Mouse (Mus musculus): ENCODE measurements around the gene Esf1. TPM values are rescaled to one million over a fixed set of nuclear protein-coding genes. Genes with fewer than 3 reads are reported as not detected.
"Not testable (repeated sequence)": the region's sequence is repeated elsewhere in the genome, so short reads cannot be mapped to it uniquely, and the experiment has no call there.

Esf1 gene
- polyA plus RNA-seq (2021) = 26.1 TPM

DNA sequence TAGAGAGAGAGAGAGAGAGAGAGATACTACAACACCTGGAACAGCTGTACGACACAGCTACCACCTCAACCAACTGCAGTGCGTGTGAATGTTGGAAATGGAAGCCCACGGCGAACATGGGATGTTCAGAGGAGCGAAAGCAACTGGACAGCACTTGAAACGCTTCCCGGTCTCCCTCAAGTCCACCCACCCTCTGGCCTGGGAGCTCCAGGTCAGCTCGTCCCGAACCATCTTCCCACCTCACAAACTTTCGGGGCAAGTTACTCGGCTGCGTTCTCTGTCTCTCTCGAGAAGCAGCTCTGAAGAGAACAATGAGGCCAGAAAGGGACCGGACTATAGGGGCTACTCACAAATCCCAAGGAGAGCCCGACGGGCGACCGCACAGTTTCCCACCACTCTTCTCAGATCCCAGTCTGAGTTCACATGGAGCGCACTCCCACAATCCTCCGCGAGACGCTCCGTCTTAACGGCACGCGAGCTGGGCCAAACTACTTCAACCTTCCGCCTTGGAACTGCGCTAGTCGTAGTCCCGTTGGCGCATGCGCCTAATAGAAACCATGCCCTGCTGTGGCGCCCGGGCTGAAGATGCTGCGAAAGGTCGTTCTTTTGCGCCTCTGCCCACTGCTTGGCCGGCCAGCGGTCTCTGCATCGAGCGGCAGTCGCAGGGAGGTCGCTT is at the start of gene Esf1, which contains the start of gene Ndufaf5:
TSS of gene Esf1 (minus strand) at position 438 of the 676 bp plus-strand sequence.
TSS of gene Ndufaf5 (plus strand) at position 523 of the 676 bp plus-strand sequence.
- ChIA-PET CTCF (interaction anchor here (1.3 kb wide), 1 partner anchor 12 kb away, joined by 4 read pairs; no protein-coding TSS in a partner anchor), POLR2A (no interaction called here)
- DNase-seq (ENCODE audit: low read depth, low spot score) (peak; percentile 77), ATAC-seq (peak; percentile 94)
- H3K27me3 ChIP-seq = no peaks in the 10 kb centered on the region
- in situ Hi-C loops (cut with MboI; ENCODE audit: low pct_unique_long_range_greater_than_20kb) = no loop called here
- TF ChIP-seq CTCF (IDR thresholded peaks at IDR 0.05) = no peak

DNA sequence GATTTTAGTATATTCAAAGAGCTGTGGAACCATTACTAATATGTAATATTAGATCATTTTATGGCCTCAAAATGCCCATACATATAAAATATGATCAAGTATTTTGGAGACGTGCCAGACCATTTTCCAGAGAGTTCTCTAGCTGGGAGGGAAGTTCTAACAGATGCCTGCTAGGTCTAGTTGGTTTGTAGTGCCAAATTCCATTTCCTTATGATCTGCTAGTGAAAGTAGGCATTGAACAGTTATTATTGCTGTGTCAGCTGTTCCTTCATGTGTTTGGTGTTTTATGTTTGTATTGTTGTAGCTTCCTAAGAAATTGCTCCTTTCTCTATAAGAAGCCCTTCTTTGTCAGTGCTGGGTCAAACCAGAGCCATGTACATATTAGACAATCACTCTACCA is 45.6 kb upstream of the Esf1 start:
- H3K27me3 ChIP-seq = no peaks in the 10 kb centered on the region
- no peak for TF ChIP-seq CTCF (IDR thresholded peaks at IDR 0.05)
- CTCF ChIA-PET = interaction anchor here (1.3 kb wide), 1 partner anchor 14 kb away, joined by 4 read pairs; no protein-coding TSS in a partner anchor
- POLR2A ChIA-PET = no interaction called here
- DNase-seq (ENCODE audit: low read depth, low spot score) = no peak
- in situ Hi-C loops (cut with MboI; ENCODE audit: low pct_unique_long_range_greater_than_20kb) = no loop called here
- no peak for ATAC-seq

DNA sequence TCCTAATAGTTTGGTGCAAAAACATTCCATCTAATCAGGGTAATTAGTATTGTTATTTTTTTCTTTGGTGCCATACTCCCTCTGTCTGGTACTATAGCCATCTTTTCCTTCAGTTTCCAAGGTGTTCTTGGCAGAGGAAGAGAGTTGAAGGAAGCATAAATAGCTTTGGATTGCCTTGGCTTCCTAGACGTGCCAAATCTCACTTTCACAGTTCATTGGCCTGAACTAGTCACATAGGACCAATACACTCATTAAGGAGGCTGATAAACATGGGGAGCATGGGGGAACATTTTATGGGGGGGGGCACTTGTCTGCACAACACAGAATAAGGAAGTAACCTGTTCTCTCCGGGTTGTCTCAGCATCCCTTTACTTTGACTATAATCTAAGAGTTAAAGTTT is 45.1 kb upstream of the Esf1 start:
- POLR2A ChIA-PET = no interaction called here
- H3K27me3 ChIP-seq = no peaks in the 10 kb centered on the region
- in situ Hi-C loops (cut with MboI; ENCODE audit: low pct_unique_long_range_greater_than_20kb) = no loop called here
- DNase-seq (ENCODE audit: low read depth, low spot score) (no peak), ATAC-seq (no peak)
- TF ChIP-seq CTCF (IDR thresholded peaks at IDR 0.05) = no peak
- CTCF ChIA-PET = interaction anchor here (1.3 to 1.4 kb wide), 2 partner anchors 9 to 15 kb away, joined by 3 to 4 read pairs; no protein-coding TSS in a partner anchor

DNA sequence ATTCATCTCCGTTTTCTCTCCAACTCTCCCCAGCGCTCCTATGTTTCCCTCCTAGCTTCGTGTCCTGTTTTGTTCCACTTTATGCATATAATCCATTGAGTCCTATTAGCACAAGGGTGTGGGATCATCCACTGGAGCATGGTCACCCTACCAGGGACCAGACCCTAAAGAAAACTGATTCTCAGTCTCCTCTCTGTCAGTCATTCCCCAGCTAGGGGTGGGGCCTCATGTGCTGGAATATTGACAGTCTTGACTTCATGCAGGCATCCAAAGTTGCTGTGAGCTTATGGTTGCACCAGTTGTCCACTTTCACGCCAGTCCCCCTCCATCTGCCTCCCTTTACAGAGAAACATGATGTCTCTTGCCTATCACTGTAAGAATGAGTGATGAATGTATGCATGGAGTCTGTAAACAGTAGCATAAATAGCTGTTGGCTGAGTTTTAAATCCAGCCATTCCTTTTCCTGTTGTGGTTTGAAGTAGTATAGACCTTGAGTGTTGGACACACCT is 44.2 kb upstream of the Esf1 start:
- H3K27me3 ChIP-seq = no peaks in the 10 kb centered on the region
- in situ Hi-C loops (cut with MboI; ENCODE audit: low pct_unique_long_range_greater_than_20kb) = loop anchor here (5.0 kb wide), 1 partner anchor 278 kb away; no protein-coding TSS in a partner anchor
- ChIA-PET POLR2A (no interaction called here), CTCF (interaction anchor here (1.1 to 1.4 kb wide), 2 partner anchors 10 to 11 kb away, joined by 3 read pairs; no protein-coding TSS in a partner anchor)
- DNase-seq (ENCODE audit: low read depth, low spot score) (no peak), ATAC-seq (no peak)
- no peak for TF ChIP-seq CTCF (IDR thresholded peaks at IDR 0.05)

DNA sequence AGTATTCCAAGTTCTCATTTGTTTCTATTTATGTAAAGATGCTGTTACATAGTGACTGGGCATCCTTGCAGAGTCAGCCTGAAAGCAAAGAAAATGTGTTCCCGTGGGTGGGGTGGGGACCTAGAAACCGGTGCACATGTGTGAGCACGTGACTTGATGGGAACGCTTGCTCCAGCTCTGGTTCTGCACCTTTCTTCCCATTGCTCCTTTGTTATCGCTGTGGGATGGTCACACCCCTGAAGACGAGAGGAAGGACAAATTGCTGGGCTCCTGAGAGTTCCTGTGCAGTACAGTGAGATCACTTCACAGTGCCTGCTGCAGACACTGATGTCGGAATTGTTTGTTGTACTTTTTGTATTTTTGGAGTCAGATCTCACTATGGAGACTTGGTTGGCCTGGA is 33.4 kb upstream of the Esf1 start:
- POLR2A ChIA-PET = no interaction called here
- in situ Hi-C loops (cut with MboI; ENCODE audit: low pct_unique_long_range_greater_than_20kb) = no loop called here
- CTCF ChIA-PET = interaction anchor here (1.0 to 1.4 kb wide), 2 partner anchors 10 to 226 kb away, joined by 3 to 4 read pairs; no protein-coding TSS in a partner anchor
- TF ChIP-seq CTCF (IDR thresholded peaks at IDR 0.05) = no peak
- no peak for ATAC-seq
- H3K27me3 ChIP-seq = no peaks in the 10 kb centered on the region
- no peak for DNase-seq (ENCODE audit: low read depth, low spot score)

DNA sequence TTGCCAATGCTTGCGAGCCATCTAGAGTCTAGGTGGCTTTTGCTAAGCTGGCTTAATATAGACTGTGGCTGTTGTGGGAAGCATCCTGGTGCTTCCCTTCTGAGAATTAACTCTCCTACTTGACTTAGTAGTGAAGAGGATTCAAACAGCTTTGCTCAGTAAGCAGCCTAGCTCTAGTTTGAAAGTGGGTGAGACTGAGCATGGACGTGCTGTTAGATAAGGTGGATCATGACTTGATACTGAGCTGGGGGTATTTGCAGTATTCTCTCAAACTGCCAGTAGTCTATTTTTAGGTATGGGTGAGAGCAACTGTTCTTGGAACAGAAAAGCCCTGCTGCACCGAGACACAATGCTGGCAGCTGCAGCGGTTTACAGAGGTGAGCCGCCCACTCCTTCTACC is 32.2 kb upstream of the Esf1 start:
- POLR2A ChIA-PET = no interaction called here
- TF ChIP-seq CTCF (IDR thresholded peaks at IDR 0.05) = no peak
- CTCF ChIA-PET = interaction anchor here (0.6 to 1.4 kb wide), 4 partner anchors 16 to 227 kb away, joined by 3 to 4 read pairs (median 3); no protein-coding TSS in a partner anchor
- H3K27me3 ChIP-seq = no peaks in the 10 kb centered on the region
- in situ Hi-C loops (cut with MboI; ENCODE audit: low pct_unique_long_range_greater_than_20kb) = no loop called here
- no peak for DNase-seq (ENCODE audit: low read depth, low spot score)
- ATAC-seq = no peak

DNA sequence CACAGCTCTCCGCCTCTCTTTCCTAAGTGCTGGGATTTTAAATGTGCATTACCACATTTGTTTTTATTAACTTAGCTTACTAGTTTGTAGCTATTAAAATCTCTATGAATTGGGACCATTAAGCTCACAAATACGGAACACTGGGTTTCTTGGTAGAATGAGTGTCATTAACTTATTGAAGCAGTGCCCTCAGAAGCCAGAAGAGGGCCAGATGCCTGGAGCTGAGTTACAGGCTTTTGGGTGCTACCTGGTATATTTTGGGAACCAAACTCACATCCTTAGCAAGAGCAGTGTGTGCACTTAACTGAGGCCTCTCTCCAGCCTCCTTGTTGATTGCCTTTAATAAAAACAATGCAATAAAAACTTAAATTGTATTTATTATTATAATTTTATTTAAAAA is 30.3 kb upstream of the Esf1 start:
- ChIA-PET POLR2A (no interaction called here), CTCF (interaction anchor here (1.3 kb wide), 1 partner anchor 22 kb away, joined by 3 read pairs; no protein-coding TSS in a partner anchor)
- TF ChIP-seq CTCF (IDR thresholded peaks at IDR 0.05) = peak; percentile 39
- no peaks in the 10 kb centered on the region for H3K27me3 ChIP-seq
- in situ Hi-C loops (cut with MboI; ENCODE audit: low pct_unique_long_range_greater_than_20kb) = no loop called here
- ATAC-seq (no peak), DNase-seq (ENCODE audit: low read depth, low spot score) (no peak)

DNA sequence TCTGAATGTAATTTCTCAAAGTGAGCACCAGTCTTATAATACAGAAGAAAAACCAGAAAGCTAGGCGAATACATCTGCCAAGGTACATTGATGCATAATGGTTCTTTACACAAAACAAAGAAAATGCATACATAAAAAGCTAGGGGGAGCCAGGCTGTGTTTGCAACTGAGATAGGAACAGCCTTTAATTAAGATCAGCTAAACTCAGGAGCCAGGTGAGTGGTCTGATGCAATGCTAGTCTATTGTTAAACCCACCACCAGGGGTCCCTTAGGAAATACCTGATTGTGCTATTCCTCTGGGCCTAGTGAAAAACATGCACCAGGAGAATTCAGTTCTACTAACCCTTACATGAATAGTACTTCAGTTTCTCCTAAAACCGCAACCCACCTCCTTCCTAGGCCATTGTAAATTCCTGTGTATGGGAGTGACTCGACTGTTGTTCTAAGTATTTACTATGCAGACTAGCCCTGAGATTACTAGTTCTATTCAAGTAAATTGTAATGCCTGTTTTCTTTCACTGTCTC is 15.4 kb upstream of the Esf1 start:
- in situ Hi-C loops (cut with MboI; ENCODE audit: low pct_unique_long_range_greater_than_20kb); DNase-seq (ENCODE audit: low read depth, low spot score); POLR2A ChIA-PET; ATAC-seq; H3K27me3 ChIP-seq: not testable (repeated sequence)
- CTCF ChIA-PET = interaction anchor here (1.0 kb wide), 1 partner anchor 16 kb away, joined by 3 read pairs; no protein-coding TSS in a partner anchor

DNA sequence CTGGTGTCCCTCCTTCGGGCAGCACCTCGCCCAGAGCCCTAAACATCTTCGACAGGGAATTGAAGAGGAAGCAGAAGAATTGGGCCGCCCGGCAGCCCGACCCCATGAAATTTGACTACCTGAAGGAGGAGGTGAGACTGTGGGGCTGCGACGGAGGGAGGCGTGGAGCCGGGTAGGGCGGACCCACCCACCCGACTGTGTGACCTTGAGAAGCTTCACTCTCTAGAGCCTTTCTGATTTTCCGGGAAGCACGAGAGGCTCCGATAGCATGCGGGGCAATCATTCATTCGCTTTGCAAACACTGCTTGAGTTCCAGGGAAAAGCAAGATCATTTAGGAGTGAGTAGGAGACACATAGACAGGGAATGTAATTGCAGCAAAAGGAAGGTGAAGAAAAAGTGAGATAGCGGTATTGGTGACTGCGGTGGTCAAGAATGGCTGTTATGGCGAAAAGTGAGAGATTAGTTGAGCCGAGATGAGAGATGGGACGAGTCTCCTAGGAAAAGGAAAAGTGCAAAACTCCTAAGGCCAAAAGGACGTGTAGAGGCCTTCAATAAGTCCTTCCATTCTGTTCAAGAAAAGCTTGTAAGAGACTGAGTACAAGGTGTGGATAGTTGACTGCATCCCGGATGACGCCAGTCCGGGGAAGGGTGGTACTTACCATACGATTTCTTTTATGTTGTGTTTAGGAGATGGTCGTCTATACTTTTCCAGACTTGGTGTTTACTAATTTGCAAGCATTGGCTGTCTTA is 614 bp upstream of the Esf1 start:
- ChIA-PET CTCF (interaction anchor here (1.3 kb wide), 1 partner anchor 12 kb away, joined by 4 read pairs; no protein-coding TSS in a partner anchor), POLR2A (no interaction called here)
- no peak for DNase-seq (ENCODE audit: low read depth, low spot score)
- TF ChIP-seq CTCF (IDR thresholded peaks at IDR 0.05) = no peak
- ATAC-seq = peak; percentile 74
- no peaks in the 10 kb centered on the region for H3K27me3 ChIP-seq
- in situ Hi-C loops (cut with MboI; ENCODE audit: low pct_unique_long_range_greater_than_20kb) = no loop called here

DNA sequence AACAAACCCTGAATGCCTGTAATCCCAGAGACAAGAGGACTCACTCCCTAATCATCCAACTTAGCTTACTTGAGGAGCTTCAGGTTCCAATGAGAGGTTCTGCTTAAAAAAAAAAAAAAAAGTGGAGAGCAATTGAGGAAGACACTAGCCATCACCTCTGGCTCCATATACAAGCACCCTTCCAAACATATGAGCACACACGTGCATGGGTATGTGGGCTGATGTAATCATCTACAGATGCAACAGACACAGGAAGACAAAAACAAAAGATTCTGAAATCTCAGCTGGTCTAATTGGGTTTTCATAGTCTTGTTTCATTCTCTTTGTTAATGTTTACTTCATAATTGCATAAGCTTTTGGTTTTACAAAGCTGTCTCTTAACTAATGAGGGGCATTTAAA is 1.3 kb downstream of the Esf1 start:
- ATAC-seq = no peak
- H3K27me3 ChIP-seq = no peaks in the 10 kb centered on the region
- no peak for TF ChIP-seq CTCF (IDR thresholded peaks at IDR 0.05)
- ChIA-PET POLR2A (no interaction called here), CTCF (interaction anchor here (2.3 kb wide), 1 partner anchor 10 kb away, joined by 7 read pairs; no protein-coding TSS in a partner anchor)
- in situ Hi-C loops (cut with MboI; ENCODE audit: low pct_unique_long_range_greater_than_20kb) = no loop called here
- no peak for DNase-seq (ENCODE audit: low read depth, low spot score)
